10 mouse cellular contexts compared by ENCODE assay signal in genomic region chr16:44629296-44630275, GRCm38 (mm10).
DNase-seq lines count a peak whose midpoint lies in the region; ATAC-seq and TF ChIP-seq lines count a peak whose summit lies in the region.
"Had no signal": no experiment of that assay in that cellular context is flagged by ENCODE, and none has a peak within 500 bp of the region (broad histone marks: within the 10 kb centered on the region; RNA-seq: fewer than 3 reads in every experiment).

No protein-coding gene starts in this region.

- H3K4me1 ChIP-seq in intestine, embryonic 14.5 days (replicated peaks; ENCODE audit: control insufficient read depth, insufficient read depth, low read length): peaks cover 53% of the 10 kb centered on the region
- H3K4me1 ChIP-seq in intestine, postnatal 0 days (replicated peaks; ENCODE audit: control insufficient read depth, insufficient read depth, low read length): no peaks in the 10 kb centered on the region
- H3K4me1 ChIP-seq in embryonic facial prominence, embryonic 12.5 days: peaks cover 46% of the 10 kb centered on the region

- H3K9ac ChIP-seq in intestine, embryonic 14.5 days (ENCODE audit: low read length): no peak overlapping the region
- no peak overlapping the region for H3K9ac ChIP-seq in intestine, postnatal 0 days (ENCODE audit: low read depth, low read length)
- H3K9ac ChIP-seq in embryonic facial prominence, embryonic 12.5 days: no peak overlapping the region
- H3K9ac ChIP-seq: liver, embryonic 14.5 days had no signal

- no peaks in the 10 kb centered on the region for H3K27me3 ChIP-seq in intestine, embryonic 14.5 days (replicated peaks; ENCODE audit: control insufficient read depth, insufficient read depth, low read length)
- H3K27me3 ChIP-seq in intestine, postnatal 0 days (replicated peaks; ENCODE audit: control insufficient read depth, insufficient read depth, low read length): no peaks in the 10 kb centered on the region
- no peaks in the 10 kb centered on the region for H3K27me3 ChIP-seq in embryonic facial prominence, embryonic 12.5 days

- no peaks in the 10 kb centered on the region for H3K9me3 ChIP-seq in intestine, embryonic 14.5 days (ENCODE audit: control insufficient read depth, low read length)
- no peaks in the 10 kb centered on the region for H3K9me3 ChIP-seq in intestine, postnatal 0 days (ENCODE audit: control insufficient read depth)
- H3K9me3 ChIP-seq in embryonic facial prominence, embryonic 12.5 days: no peaks in the 10 kb centered on the region

- ATAC-seq in intestine, embryonic 14.5 days (replicated peaks; ENCODE audit: low FRiP score, low TSS enrichment, low read depth): no peak
- no peak for ATAC-seq in intestine, postnatal 0 days
- ATAC-seq in embryonic facial prominence, embryonic 12.5 days (ENCODE audit: insufficient number of reproducible peaks, insufficient read depth, low FRiP score, low TSS enrichment): no peak

- no peak for DNase-seq in intestine, embryonic 14.5 days (ENCODE audit: low spot score)
- peak; percentile 65 for DNase-seq in kidney, adult 9 months
- peak; percentile 66 for DNase-seq in skeletal muscle tissue, adult 2 months (ENCODE audit: low read depth, low spot score)
- DNase-seq in testis, postnatal 10 days (ENCODE audit: low spot score): no peak
- no peak for DNase-seq in cerebellum, adult 18-20 months
- DNase-seq: right cerebral cortex, postnatal 4 days had no signal

- no peaks in the 10 kb centered on the region for H3K36me3 ChIP-seq in intestine, embryonic 14.5 days (ENCODE audit: control insufficient read depth, insufficient read depth, low read length)
- no peaks in the 10 kb centered on the region for H3K36me3 ChIP-seq in intestine, postnatal 0 days (ENCODE audit: control insufficient read depth, insufficient read depth)
- H3K36me3 ChIP-seq in embryonic facial prominence, embryonic 12.5 days: no peaks in the 10 kb centered on the region

- H3K4me2 ChIP-seq in intestine, embryonic 14.5 days (ENCODE audit: low read length): no peak overlapping the region
- no peak overlapping the region for H3K4me2 ChIP-seq in intestine, postnatal 0 days (replicated peaks; ENCODE audit: low read depth)
- H3K4me2 ChIP-seq in embryonic facial prominence, embryonic 12.5 days (replicated peaks): no peak overlapping the region

- H3K4me3 ChIP-seq in intestine, embryonic 14.5 days (ENCODE audit: low read depth, low read length): no peak overlapping the region
- no peak overlapping the region for H3K4me3 ChIP-seq in intestine, postnatal 0 days (ENCODE audit: low read depth, low read length)
- no peak overlapping the region for H3K4me3 ChIP-seq in embryonic facial prominence, embryonic 12.5 days
- H3K4me3 ChIP-seq: myocyte had no signal

- TF ChIP-seq CTCF in intestine, postnatal 0 days (IDR thresholded peaks at IDR 0.05; ENCODE audit: low read depth): no peak

- WGBS in intestine, embryonic 14.5 days: 32% methylated on average over 8 of the region's 8 CpGs
- 57% methylated on average over 8 of the region's 8 CpGs for WGBS in intestine, postnatal 0 days
- WGBS in embryonic facial prominence, embryonic 12.5 days: 65% methylated on average over 8 of the region's 8 CpGs

- H3K27ac ChIP-seq in intestine, embryonic 14.5 days (ENCODE audit: low read depth): peak overlapping the region; percentile 24
- H3K27ac ChIP-seq in intestine, postnatal 0 days (ENCODE audit: low read depth, low read length): no peak overlapping the region
- peak overlapping the region; percentile 50 for H3K27ac ChIP-seq in embryonic facial prominence, embryonic 12.5 days
- H3K27ac ChIP-seq: liver, embryonic 14.5 days had no signal

Comparison
In these comparisons a context has a peak if more than half of its experiments do, and no peak if none do; other contexts are left out.
1. DNase-seq: peak in kidney, adult 9 months (single experiment) and skeletal muscle tissue, adult 2 months (single experiment); none in intestine, embryonic 14.5 days (single experiment), testis, postnatal 10 days (single experiment) and cerebellum, adult 18-20 months (0 of 2).